Mouse (Mus musculus): Measurements from ENCODE around the gene Pard3b.

- TF ChIP-seq CTCF (IDR thresholded peaks at IDR 0.05; ENCODE audit: low read depth) (no peak), EP300 (IDR thresholded peaks at IDR 0.05; ENCODE audit: low read depth) (no peak)
These were observed 21.3 kb downstream of the Pard3b start for GRCm38 (mm10) chr1:61659931-61660330.
